Mouse (Mus musculus) heart, embryonic 16.5 days (tissue): ENCODE measurements around the gene Otogl. TPM values are rescaled to one million over a fixed set of nuclear protein-coding genes. Genes with fewer than 3 reads are reported as not detected.
"Not testable (repeated sequence)": the region's sequence is repeated elsewhere in the genome, so short reads cannot be mapped to it uniquely, and the experiment has no call there.

Experiments used
- ATAC-seq: fragments of 200-750 bp; cut with Nextera tagmentation; replicated peaks from 2 replicates; pipeline ENCODE4 v1.8.0; 2017; ENCODE audit warnings: moderate number of reproducible peaks; ENCODE audit not compliant: insufficient read depth, low FRiP score; ENCODE audit errors: extremely low read depth
- H3K27ac ChIP-seq: fragments of 300-500 bp; sonication (generic); 2 replicates; pipeline ENCODE4 v1.5.1; 2014; ENCODE audit warnings: mild to moderate bottlenecking, low read length, control low read depth, moderate library complexity
- H3K27me3 ChIP-seq: fragments of 300-500 bp; sonication (generic); 2 replicates; pipeline ENCODE4 v1.6.1; 2014; ENCODE audit warnings: low read length, mixed read lengths; ENCODE audit not compliant: control insufficient read depth, insufficient read depth
- H3K36me3 ChIP-seq: fragments of 300-500 bp; sonication (generic); 2 replicates; pipeline ENCODE4 v1.6.1; 2014; ENCODE audit not compliant: control insufficient read depth, insufficient read depth
- H3K4me1 ChIP-seq: fragments of 300-500 bp; sonication (generic); 2 replicates; pipeline ENCODE4 v1.6.1; 2014; ENCODE audit warnings: low read length, mixed read lengths; ENCODE audit not compliant: control insufficient read depth, insufficient read depth
- H3K4me2 ChIP-seq: fragments of 300-500 bp; sonication (generic); 2 replicates; pipeline ENCODE4 v1.6.1; 2014; ENCODE audit warnings: low read depth, mild to moderate bottlenecking, control low read depth, low read length
- H3K4me3 ChIP-seq: fragments of 300-500 bp; sonication (generic); 2 replicates; pipeline ENCODE4 v1.5.1; 2014; ENCODE audit warnings: mild to moderate bottlenecking, control low read depth, low read length
- H3K9ac ChIP-seq: fragments of 300-500 bp; sonication (generic); 2 replicates; pipeline ENCODE4 v1.6.1; 2014; ENCODE audit warnings: low read length, control low read depth
- H3K9me3 ChIP-seq: fragments of 300-500 bp; sonication (generic); replicated peaks from 2 replicates; pipeline ENCODE4 v1.6.1; 2016; ENCODE audit warnings: low read length; ENCODE audit not compliant: control insufficient read depth
- WGBS: fragments of 180-500 bp; shearing (Covaris S2); extraction: QIAGEN DNeasy Blood & Tissue Kit; methylation state at CpG from one replicate; pipeline ENCODE4 v1.1.7; 2014; 5-methylcytosine and 5-hydroxymethylcytosine counted together
- polyA plus RNA-seq: library from polyadenylated mRNA; unstranded; fragments of >200 nt; fragmentation: Nextera tagmentation; extraction: Ambion mirVana; gene quantifications from 2 replicates; pipeline ENCODE4 v1.2.1, GENCODE M21; 2015

Otogl gene
- polyA plus RNA-seq, 1 experiment from 2014 or later = 0.12 TPM

- no peak overlapping the region for H3K4me2 ChIP-seq
- no peak overlapping the region for H3K9ac ChIP-seq
- peak overlapping the region; percentile 41 for H3K27ac ChIP-seq
- peaks cover 17% of the 10 kb centered on the region for H3K4me1 ChIP-seq
- H3K4me3 ChIP-seq = no peak overlapping the region
- ATAC-seq = peak; percentile 79
- H3K27me3 ChIP-seq = no peaks in the 10 kb centered on the region
- 17% methylated on average over 2 of the region's 2 CpGs for WGBS
- H3K36me3 ChIP-seq = no peaks in the 10 kb centered on the region
- H3K9me3 ChIP-seq = no peaks in the 10 kb centered on the region
These were observed 106.7 kb downstream of the Otogl start for GRCm38 (mm10) chr10:107805203-107805602.

DNA sequence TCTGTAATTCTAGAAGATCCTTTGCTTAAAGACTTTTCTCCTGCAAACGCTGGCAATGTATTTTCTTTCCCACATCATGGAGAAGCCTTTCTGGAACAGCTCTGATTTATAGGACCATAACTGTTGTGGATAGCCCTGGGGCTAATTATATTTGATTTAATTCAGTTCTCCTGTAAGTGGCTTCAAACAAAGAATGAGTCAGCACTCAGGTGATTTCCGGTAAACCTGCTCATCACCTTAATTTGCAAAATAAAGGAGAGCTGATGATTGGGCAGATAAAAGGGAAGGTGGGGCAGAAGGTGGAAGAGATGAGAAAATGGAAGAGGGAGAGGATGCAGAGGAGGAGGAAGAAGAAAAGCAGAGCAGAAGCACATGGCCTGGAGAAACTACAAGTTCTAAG is 107.6 kb downstream of the Otogl start:
- not testable (repeated sequence) for H3K36me3 ChIP-seq, H3K4me2 ChIP-seq, H3K27ac ChIP-seq, H3K9ac ChIP-seq, H3K9me3 ChIP-seq, ATAC-seq, H3K27me3 ChIP-seq, H3K4me3 ChIP-seq
- peaks cover 19% of the 10 kb centered on the region for H3K4me1 ChIP-seq
- 76% methylated on average over 2 of the region's 2 CpGs for WGBS

DNA sequence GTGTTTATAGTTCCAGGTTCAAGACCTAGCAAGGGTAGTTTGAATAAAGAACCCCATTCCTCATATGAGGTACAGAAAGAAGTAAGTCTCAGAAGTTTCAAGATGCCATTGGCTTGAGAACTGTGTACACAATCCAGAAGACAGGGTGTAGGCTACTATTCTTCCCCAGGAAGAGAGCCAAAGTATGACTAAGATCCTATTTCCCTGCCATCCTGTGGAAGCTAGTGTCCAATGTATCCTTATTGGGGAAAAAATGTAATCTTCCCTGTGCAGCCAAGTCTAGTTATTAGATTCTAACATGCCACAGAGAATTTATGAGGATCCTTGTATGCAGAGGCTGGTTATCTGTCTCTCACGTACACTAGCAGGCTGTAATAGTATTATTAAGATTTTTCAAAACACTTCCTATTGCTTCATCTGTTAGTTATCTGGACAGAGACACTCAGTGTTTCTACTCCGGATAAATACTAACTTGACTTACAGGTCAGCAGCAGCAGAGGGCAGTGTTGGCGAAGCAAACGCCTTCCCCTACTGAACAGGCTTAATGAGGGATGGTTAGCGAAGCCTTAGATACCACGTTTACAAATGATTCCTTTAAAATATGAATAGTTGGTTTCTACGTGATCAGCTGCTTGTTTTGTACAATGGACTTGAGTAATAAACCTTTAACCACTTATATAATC is 112.1 kb downstream of the Otogl start:
- peak; percentile 83 for ATAC-seq
- Histone ChIP-seq H3K27ac (no peak overlapping the region), H3K36me3 (no peaks in the 10 kb centered on the region), H3K9me3 (no peaks in the 10 kb centered on the region), H3K27me3 (no peaks in the 10 kb centered on the region), H3K4me1 (peaks cover 9% of the 10 kb centered on the region), H3K9ac (no peak overlapping the region), H3K4me2 (no peak overlapping the region), H3K4me3 (no peak overlapping the region)
- WGBS = 5% methylated on average over 7 of the region's 7 CpGs

DNA sequence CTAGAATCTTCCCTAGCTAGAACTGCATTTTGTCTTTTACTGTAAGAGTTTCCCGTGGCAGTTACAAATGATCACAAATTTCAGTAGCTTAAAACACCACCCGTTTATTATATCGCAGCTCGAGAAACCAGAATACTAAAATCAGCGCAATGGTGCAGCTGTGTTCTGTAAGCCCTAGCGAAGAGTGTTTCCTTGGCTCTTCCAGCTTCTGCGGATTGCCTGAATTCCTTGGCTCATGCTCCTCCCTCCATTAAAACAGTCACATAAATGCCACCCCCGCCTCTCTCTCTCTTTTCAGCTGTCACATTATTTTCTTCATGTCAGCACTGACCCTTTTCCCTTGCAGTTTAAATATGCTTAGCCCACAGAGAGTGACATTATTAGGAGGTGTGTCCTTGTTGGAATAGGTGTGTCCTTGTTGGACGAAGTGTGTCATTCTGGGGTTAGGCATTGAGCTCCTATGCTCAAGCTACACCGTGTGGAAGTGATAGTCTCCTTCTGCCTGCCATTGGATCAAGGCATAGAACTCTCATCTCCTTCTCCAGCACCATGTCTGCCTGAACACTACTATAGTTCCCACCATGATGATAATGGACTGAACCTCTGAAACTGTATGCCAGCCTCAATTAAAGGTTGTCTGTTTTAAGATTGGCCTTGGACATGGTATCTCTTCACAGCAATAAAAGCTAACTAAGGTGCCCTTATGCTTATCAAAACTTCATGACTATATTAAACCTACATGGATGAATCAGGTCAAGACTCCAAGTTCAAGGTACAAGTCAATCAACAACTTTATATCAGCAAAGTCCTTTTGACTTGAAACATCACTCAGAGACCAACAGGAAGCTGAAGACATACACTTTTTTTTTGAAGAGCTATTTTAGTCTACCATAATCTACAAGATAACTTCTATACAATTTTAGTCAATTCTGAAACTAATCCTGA is 116.8 kb downstream of the Otogl start:
- Histone ChIP-seq H3K27ac (no peak overlapping the region), H3K27me3 (no peaks in the 10 kb centered on the region), H3K4me2 (no peak overlapping the region), H3K4me3 (no peak overlapping the region), H3K9ac (no peak overlapping the region), H3K9me3 (no peaks in the 10 kb centered on the region), H3K36me3 (no peaks in the 10 kb centered on the region), H3K4me1 (peaks cover 2% of the 10 kb centered on the region; the same call in 1 of the 2 replicates)
- no peak for ATAC-seq
- WGBS = 58% methylated on average over 10 of the region's 10 CpGs

DNA sequence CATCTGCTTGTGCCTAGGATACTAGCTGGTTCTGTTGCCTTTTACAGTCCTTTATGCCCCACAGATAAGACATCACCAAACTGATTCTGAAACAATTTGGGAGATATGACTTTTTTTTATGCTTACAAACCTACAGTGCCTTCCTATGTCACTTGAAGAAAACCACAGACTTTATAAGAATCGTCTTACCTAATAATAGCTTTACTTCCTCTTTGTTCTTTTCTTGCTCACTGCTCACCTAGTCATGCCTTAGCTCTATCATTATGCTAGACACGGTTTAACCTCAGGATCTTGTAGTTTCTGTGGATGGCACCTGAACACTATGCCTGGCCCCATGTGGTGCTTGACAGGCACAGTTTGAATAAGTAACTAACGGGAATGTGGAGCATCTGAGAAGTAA is 119.4 kb downstream of the Otogl start:
- Histone ChIP-seq H3K4me3 (no peak overlapping the region), H3K27me3 (no peaks in the 10 kb centered on the region), H3K27ac (no peak overlapping the region), H3K9me3 (no peaks in the 10 kb centered on the region), H3K9ac (no peak overlapping the region), H3K4me1 (no peaks in the 10 kb centered on the region; the same call in 1 of the 2 replicates), H3K4me2 (no peak overlapping the region), H3K36me3 (no peaks in the 10 kb centered on the region)
- no peak for ATAC-seq
- 80% methylated on average over 3 of the region's 3 CpGs for WGBS

- 43% methylated on average over 2 of the region's 2 CpGs for WGBS
- H3K4me1 ChIP-seq = peaks cover 5% of the 10 kb centered on the region; the same call in 1 of the 2 replicates
- H3K9ac ChIP-seq = no peak overlapping the region
- H3K4me3 ChIP-seq = no peak overlapping the region
- H3K27me3 ChIP-seq = no peaks in the 10 kb centered on the region
- no peak overlapping the region for H3K4me2 ChIP-seq
- ATAC-seq = no peak
- H3K9me3 ChIP-seq = no peaks in the 10 kb centered on the region
- H3K36me3 ChIP-seq = no peaks in the 10 kb centered on the region
- H3K27ac ChIP-seq = no peak overlapping the region
These were observed 132.4 kb downstream of the Otogl start for GRCm38 (mm10) chr10:107779548-107779947.

GRCm38 (mm10) chr10:107759624-107760023 is 152.3 kb downstream of the Otogl start:
- Histone ChIP-seq H3K27me3 (no peaks in the 10 kb centered on the region), H3K27ac (no peak overlapping the region), H3K4me3 (no peak overlapping the region), H3K4me2 (no peak overlapping the region), H3K4me1 (no peaks in the 10 kb centered on the region), H3K9me3 (no peaks in the 10 kb centered on the region), H3K36me3 (no peaks in the 10 kb centered on the region), H3K9ac (no peak overlapping the region)
- 72% methylated on average over 1 of the region's 1 CpGs for WGBS
- ATAC-seq = no peak

GRCm38 (mm10) chr10:107753471-107753870 is 158.5 kb downstream of the Otogl start:
- Histone ChIP-seq H3K27me3 (no peaks in the 10 kb centered on the region), H3K4me2 (no peak overlapping the region), H3K9me3 (no peaks in the 10 kb centered on the region), H3K36me3 (no peaks in the 10 kb centered on the region), H3K4me1 (no peaks in the 10 kb centered on the region), H3K27ac (no peak overlapping the region), H3K9ac (no peak overlapping the region), H3K4me3 (no peak overlapping the region)
- WGBS = 89% methylated on average over 3 of the region's 3 CpGs
- no peak for ATAC-seq
